Mouse (Mus musculus): ENCODE measurements around the gene Gm43302. TPM values are rescaled to one million over a fixed set of nuclear protein-coding genes. Genes with fewer than 3 reads are reported as not detected.
A peak's percentile ranks its signal among the peaks of the same experiment; 100 is the strongest.
"Not testable (repeated sequence)": the region's sequence is repeated elsewhere in the genome, so short reads cannot be mapped to it uniquely, and the experiment has no call there.

The Gm43302 gene
- 1 to 10 TPM in 1 of 2 experiments, not detected in 1; 1.2 TPM for total RNA-seq (2021)
- long read RNA-seq, experiment 1: 0 reads
- long read RNA-seq, experiment 2, partial matches to known transcripts: 0 of 1 reads
- long read RNA-seq, experiment 2, other reads (novel, unspliced or antisense): 1 of 1 reads

DNA sequence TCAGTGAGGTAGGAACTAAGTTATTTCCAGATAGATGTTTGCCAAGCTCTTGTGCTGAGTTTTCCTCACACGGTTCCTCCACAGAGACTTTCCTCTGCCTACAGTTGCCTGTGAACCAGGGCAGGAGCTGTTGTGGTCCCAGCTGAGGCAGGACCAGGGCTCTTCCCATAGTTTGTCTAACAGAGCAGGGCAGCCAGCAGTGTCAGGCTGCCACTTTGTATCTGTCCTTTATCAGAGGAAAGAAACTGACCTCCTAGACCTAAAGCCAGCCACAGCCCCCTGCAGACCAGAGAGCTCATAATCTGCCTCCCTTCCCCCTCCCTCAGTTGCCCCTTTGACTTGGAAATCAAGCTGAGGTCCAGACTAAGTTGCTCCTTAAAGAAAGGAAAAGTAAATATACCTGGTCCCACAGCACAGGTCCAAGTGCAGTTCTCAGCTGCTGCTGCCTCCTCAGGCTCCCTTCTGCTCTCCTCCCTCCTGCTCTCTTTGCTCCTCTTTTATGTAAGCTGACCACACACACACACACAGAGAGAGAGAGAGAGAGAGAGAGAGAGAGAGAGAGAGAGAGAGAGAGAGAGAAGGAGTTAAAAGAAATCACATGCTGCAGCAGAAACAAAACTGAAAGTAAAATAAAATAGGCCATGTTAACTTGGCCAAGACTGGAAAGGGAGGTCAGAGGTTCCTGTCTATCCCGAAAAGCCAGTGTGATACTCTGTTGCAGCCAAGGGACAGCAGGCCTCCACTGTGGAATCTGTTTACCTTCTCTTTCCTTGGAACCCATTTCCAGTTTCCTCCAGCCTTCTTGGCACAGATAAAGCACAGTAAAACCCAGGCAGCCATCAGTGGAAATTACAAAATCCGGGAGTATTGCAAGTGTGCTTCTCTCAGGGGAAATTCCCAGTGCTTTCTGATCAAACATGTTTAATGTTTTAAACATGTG is at the start of gene Gm43302, which contains the start of gene Gbp6:
Gm43302 (minus strand) TSS at position 470 of the 940 bp plus-strand sequence.
Gbp6 (minus strand) TSS at position 473 of the 940 bp plus-strand sequence.
- peak in 1 of 2 experiments; percentile 23 for DNase-seq (ENCODE audit: low spot score in 2 of 2)

DNA sequence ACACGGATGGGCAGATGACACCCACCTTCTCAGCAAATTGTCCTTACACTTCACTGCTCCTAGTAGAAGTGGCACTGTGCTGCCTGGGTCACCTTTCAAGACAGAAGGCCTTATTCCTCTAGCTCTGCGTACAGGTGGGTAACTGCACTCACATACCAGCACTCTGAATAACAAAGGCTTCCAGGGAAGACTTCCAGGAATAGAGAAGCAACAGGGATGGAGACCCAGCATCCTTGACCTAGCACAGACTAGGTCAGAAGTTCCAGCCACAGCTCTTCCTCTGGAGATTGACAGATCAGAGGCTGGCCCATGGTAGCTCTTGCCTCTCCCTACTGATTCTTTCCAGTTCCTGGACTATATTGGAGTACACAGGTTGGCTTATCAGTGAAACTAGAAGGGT is 47.8 kb upstream of the Gm43302 start:
- DNase-seq (ENCODE audit: low spot score in 2 of 2): no peak

DNA sequence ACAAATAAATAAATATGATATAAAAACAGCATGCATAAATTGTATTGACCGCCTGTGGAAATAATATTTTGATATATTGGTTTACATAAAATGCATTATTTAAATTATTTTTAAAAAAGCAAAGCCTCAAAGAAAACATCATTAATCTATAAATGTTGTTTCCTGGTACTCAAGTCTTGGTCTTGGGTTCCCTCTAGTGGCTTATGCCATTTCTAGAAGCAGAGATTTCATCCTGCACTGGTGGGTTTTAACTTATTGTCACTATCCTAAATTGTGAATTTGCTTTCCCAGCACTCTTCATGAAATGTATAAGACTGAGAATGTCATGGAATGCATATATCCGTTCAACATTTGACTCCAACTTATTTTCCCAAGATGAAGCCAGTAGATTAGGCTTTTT is 29.0 kb upstream of the Gm43302 start:
- DNase-seq (ENCODE audit: low spot score in 2 of 2): no peak

DNA sequence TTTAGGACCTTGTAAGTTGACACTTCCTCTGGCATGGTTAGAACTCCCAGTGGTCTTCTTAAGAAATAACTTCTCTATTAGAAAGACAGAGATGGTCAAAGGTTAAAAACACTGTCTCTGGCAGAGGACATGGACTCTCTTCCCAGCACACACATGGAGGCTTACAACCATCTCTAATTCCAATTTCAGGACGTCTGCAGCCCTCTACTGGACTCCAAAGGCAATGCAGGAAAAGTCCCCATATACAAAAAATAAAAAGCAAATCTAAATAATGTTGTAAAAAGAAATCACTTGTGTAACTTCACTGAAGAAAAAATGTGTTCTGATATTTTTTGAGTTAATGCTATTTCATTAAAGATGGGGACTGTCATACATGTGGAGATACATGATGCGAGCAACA is 17.4 kb upstream of the Gm43302 start:
- no peak for DNase-seq (ENCODE audit: low spot score in 2 of 2)

DNA sequence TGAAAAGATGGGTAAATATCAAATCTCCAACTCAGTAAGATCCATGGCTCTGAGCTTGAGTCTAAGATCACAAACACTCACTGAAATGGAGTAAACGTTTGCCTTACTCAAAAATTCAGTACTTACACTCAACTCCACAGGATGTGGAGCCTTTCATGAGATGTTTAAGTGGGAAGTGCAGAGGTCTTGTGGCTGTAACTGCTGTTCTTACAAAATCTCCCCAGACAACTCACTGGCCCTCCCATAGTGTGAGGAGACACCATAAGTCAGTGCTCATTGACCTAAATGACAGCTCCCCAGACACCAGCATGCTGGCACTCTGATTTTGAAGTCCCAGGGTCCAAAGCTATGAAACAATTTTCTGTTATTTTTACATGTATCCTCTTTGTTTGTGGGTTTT is 15.7 kb upstream of the Gm43302 start:
- not testable (repeated sequence) for DNase-seq (ENCODE audit: low spot score in 2 of 2)

DNA sequence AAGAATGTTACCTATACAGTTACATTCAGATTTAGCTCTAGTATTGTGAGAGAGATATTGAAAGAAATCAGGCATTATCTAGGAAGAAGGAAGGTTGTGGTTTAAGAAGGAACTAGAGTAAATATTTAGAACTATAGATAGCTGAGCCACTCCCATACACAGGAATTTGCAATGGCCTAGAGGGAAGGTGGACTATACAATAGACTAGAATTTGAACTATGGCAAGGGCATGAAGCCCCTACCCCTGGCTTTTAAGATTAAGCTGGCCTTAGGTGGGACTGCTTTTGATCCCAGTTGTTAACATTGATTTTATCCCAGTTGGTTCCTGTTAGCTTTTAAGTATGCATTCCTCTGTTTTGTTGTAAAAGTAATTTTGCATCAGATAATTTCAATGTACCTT is 13.5 kb upstream of the Gm43302 start:
- DNase-seq (ENCODE audit: low spot score in 2 of 2): not testable (repeated sequence)

DNA sequence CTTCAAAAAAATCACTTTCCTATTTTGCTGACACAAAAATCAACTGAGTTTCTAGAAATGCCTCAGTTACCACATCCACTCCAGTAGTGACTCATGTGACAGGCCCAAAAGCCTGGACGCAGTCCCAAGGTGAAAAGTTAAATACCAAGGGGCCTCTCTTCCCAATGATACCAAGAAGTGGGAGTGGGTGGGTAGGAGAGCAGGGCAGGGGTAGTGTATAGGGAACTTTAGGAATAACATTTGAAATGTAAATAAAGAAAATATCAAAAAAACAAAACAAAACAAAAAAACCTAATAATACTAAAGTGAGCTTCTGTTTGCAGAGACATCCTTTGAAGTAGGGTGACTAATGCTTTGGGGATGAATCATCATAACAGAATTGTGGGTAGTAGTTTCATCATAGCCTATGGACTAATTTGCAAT is 12.7 kb upstream of the Gm43302 start:
- peak in 1 of 2 experiments; percentile 43 for DNase-seq (ENCODE audit: low spot score in 2 of 2)

GRCm38 (mm10) chr5:105305671-105306070 is 12.2 kb upstream of the Gm43302 start:
- not testable (repeated sequence) for DNase-seq (ENCODE audit: low spot score in 2 of 2)

- DNase-seq (ENCODE audit: low spot score in 2 of 2): no peak
These were observed 8.5 kb upstream of the Gm43302 start for GRCm38 (mm10) chr5:105301963-105302362.

- DNase-seq (ENCODE audit: low spot score in 2 of 2): no peak
These were observed 8.0 kb upstream of the Gm43302 start for GRCm38 (mm10) chr5:105301531-105301930.

DNA sequence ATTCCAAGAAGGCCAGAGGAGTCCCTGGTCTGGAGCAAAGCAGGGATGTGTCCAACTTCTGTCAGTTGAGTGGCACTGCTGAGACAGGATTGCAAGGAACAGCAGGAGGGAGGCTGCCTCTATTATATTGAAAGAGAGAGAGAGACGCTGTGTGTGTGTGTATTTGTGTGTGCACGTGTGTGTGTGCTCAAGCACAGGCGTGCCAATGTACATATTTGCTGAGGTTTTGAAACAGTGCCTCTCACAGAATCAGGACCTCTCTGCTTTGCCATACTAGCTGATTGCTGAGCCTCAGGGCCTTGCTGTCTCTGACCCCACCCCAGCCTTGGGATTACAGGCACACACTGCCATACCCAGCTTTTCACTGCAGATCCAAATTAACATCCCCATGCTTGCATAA is 2.3 kb upstream of the Gm43302 start:
- DNase-seq (ENCODE audit: low spot score in 2 of 2): no peak

- no peak for DNase-seq (ENCODE audit: low spot score in 2 of 2)
These were observed 1.0 kb downstream of the Gm43302 start for GRCm38 (mm10) chr5:105292492-105292891.

DNA sequence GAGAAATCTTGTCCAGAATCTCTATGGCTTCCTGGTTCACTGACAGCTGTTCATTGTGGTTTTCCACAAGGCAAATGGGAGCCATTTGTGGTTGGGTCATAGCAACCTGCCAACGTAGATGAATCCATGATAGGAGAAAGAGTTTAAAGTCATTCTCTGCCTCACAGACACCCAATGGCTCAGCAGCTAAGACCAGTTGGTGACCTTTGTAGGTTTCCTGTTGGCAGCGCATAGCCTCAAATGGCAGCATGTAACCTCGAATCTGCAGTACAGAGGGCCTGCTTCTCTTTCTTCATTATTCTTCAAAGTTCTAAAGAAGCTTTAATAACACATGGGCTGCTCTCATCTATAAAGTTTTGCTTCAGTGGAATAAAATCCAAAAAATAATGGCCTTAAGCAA is 2.6 kb downstream of the Gm43302 start:
- not testable (repeated sequence) for DNase-seq (ENCODE audit: low spot score in 2 of 2)

DNA sequence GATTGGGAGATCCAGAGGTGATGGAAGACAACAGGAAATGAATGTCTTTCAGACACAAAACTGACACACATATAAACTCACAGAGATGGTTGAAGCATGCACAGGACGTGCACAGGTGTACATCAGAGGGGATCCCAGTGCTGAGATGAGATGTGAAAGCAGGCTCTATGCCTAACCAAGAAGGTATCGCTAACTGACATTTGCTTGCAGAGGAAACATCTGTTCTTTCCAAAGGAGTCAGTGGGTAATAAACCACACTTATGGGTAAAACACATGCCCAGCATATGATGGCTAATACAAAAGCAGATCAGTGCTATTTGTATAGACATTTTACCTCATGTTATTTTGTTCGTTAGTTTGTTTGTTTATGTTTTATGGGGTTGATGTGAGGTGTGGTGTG is 32.8 kb downstream of the Gm43302 start:
- not testable (repeated sequence) for DNase-seq (ENCODE audit: low spot score in 2 of 2)

DNA sequence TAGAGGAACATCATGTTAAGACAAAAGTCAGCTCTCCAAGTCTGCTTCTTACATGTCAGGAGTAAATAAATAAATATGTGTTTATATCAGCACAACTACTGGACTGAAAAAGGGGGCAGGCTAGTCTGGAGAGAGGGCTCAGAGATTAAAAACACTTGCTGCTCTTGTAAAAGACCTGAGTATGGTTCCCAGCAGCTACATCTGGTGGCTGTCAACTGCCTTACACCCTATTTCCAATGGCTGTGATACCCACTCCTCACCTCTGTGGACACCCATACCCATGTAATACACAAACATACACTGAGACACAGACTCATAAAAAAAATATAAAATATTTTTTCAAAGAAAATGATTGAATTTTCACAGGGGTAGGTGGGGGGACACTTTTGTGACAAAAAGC is 41.0 kb downstream of the Gm43302 start:
- DNase-seq (ENCODE audit: low spot score in 2 of 2): no peak

GRCm38 (mm10) chr5:105244741-105245140 is 48.8 kb downstream of the Gm43302 start:
- DNase-seq (ENCODE audit: low spot score in 2 of 2): not testable (repeated sequence)

DNA sequence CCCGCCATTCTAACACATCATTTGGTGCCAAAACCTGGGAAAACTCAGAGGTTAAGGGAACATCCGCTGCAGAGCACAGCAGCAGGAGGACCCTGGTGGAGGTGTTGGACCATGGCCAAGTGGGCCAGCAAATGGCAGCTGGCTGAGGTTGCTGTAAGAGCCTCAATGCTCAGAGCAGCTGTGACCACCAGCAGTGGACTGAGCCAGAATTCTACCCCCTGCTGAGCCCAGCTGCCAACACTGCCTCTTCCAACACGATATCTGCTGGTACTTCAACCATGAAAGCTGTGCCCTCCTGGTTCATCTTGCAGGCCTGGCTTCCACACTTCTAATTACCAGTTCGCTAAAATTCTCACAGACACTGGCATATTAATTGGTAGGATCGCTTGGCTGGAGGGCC is 52.5 kb downstream of the Gm43302 start:
- DNase-seq (ENCODE audit: low spot score in 2 of 2): not testable (repeated sequence)

GRCm38 (mm10) chr5:105239483-105240047 is 53.9 kb downstream of the Gm43302 start, which contains the start of gene Gbp10:
Gene Gbp10 (minus strand): TSS chr5:105239533.
- DNase-seq (ENCODE audit: low spot score in 2 of 2): not testable (repeated sequence)

DNA sequence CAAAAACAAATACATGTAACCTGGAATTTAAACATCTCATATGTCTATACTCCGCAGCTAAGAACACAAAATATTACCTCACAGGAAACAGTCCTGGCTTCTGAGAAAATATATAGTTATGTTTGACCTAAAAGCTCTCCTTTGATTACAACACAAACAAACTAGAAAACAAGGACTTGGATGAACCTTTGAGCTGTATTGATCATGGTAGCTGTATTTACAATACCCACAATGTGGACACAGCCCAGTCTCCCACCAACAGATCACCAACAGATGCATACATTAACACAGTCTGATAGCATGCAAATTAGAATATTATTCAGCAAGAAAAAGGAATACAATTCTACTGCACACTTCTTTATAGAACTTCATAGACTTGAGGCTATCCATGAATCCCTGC is 55.1 kb downstream of the Gm43302 start:
- DNase-seq (ENCODE audit: low spot score in 2 of 2): not testable (repeated sequence)

DNA sequence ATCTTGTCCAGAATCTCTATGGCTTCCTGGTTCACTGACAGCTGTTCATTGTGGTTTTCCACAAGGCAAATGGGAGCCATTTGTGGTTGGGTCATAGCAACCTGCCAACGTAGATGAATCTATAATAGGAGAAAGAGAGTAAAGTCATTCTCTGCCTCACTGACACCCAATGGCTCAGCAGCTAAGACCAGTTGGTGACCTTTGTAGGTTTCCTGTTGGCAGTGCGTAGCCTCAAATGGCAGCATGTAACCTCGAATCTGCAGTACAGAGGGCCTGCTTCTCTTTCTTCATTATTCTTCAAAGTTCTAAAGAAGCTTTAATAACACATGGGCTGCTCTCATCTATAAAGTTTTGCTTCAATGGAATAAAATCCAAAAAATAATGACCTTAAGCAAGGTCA is 57.5 kb downstream of the Gm43302 start:
- not testable (repeated sequence) for DNase-seq (ENCODE audit: low spot score in 2 of 2)

DNA sequence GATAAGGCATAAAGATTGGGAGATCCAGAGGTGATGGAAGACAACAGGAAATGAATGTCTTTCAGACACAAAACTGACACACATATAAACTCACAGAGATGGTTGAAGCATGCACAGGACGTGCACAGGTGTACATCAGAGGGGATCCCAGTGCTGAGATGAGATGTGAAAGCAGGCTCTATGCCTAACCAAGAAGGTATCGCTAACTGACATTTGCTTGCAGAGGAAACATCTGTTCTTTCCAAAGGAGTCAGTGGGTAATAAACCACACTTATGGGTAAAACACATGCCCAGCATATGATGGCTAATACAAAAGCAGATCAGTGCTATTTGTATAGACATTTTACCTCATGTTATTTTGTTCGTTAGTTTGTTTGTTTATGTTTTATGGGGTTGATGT is 84.5 kb downstream of the Gm43302 start:
- DNase-seq (ENCODE audit: low spot score in 2 of 2): not testable (repeated sequence)
